Mouse (Mus musculus): ENCODE data around the gene Coa5. TPM values are rescaled to one million over a fixed set of nuclear protein-coding genes. Genes with fewer than 3 reads are reported as not detected.

Gene Coa5
- 26.5 and 39.9 TPM in 2 replicates for polyA plus RNA-seq (2015; fragmentation: Nextera tagmentation; extraction: Ambion mirVana)

DNA sequence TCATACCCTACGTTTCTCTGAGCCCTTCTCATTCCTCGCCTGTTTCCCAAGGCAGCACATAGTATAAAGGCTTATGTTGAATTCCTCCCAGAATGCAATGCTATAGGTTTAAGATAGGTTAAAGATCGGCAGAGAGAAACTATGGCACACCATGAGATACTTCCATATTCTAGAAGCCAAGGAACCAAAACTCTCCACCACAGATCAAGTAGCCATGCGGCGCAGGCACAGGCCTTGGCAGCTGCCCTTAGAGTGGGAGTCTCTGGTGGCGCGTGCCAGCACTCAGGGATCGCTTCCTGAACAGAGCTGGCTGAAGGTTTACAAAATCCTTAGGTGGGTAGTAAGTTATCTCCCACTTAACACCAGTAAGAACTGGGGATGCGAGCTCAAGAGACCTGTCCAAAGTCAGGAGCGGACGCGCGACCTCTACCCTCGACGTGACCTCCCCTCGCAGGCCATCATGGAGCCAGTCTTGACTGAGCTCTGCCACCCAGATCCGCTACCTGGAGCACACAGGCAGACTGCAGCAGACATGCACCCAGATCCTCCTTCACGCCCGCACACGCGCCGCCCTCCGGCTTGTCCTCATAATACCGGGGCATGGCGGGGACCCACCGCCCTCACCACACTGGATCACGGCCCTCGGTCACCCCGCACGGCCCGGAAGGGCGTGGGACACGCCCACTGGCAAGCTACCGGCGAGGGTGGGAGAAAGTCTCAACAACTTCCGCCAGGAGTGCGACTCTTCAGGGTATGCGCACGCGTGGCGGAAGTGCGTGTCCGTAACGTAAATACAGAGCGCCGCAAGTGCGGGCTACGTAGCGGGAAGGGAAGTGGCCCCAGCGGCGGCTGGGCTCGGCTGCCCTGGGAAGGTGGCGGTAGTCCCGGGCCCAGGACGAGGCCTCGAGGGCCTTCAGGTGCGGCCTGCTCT lies at the start of gene Coa5, which contains the start of gene Unc50:
Gene Coa5 (minus strand): TSS at position 738 of the 931 bp plus-strand sequence.
Gene Unc50 (plus strand): TSS at position 774 of the 931 bp plus-strand sequence.

Other genes starting within 250 kb of the Coa5 start
- 0.66 and 1.2 TPM in 2 replicates for gene Cnga3, start 215.7 kb downstream of the Coa5 start, polyA plus RNA-seq (2015; fragmentation: Nextera tagmentation; extraction: Ambion mirVana)
- gene Inpp4a, start 130.2 kb downstream of the Coa5 start, polyA plus RNA-seq (2015; fragmentation: Nextera tagmentation; extraction: Ambion mirVana): 13.4 and 18.7 TPM in 2 replicates
- 200 and 214 TPM in 2 replicates for gene Unc50, start within 50 bp of the Coa5 start, polyA plus RNA-seq (2015; fragmentation: Nextera tagmentation; extraction: Ambion mirVana)
- 3.4 and 3.6 TPM in 2 replicates for gene Mgat4a, start 110.9 kb upstream of the Coa5 start, polyA plus RNA-seq (2015; fragmentation: Nextera tagmentation; extraction: Ambion mirVana)